Mouse (Mus musculus): ENCODE data around the gene Dscaml1. TPM values are rescaled to one million over a fixed set of nuclear protein-coding genes. Genes with fewer than 3 reads are reported as not detected.
"Not testable (repeated sequence)": the region's sequence is repeated elsewhere in the genome, so short reads cannot be mapped to it uniquely, and the experiment has no call there.

The Dscaml1 gene
- polyA plus RNA-seq, 1 experiment from 2014 or later: 0.05 TPM

DNA sequence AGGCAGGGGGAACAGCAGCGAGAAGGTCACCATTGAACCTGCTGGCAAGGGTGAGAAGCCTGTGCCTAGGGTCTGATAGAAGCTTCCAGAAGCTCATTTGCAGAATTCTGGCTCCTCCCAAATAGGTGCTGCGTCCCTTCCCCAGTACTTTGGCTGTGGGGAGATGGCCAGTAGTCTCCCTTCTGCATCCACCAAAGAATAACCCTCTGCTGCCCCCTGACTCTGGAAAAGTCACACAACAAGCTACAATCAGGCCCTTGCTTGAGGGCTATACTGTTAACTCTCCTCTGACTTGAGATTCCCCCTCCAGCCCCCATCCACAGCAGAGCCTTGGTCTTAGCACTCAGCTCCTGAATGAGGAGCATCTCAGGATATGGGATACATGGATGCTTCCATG, 314.2 kb downstream of the Dscaml1 start:
- Histone ChIP-seq H3K27ac (ENCODE audit: poor library complexity, severe bottlenecking) (no peak overlapping the region), H3K9ac (no peak overlapping the region), H3K9me3 (replicated peaks) (no peaks in the 10 kb centered on the region), H3K27me3 (replicated peaks) (peaks cover 47% of the 10 kb centered on the region), H3K4me2 (no peak overlapping the region), H3K36me3 (no peaks in the 10 kb centered on the region), H3K4me3 (no peak overlapping the region), H3K4me1 (replicated peaks) (no peaks in the 10 kb centered on the region)
- no peak for ATAC-seq (ENCODE audit: insufficient number of reproducible peaks, low FRiP score)
- 59% methylated on average over 2 of the region's 2 CpGs for WGBS

DNA sequence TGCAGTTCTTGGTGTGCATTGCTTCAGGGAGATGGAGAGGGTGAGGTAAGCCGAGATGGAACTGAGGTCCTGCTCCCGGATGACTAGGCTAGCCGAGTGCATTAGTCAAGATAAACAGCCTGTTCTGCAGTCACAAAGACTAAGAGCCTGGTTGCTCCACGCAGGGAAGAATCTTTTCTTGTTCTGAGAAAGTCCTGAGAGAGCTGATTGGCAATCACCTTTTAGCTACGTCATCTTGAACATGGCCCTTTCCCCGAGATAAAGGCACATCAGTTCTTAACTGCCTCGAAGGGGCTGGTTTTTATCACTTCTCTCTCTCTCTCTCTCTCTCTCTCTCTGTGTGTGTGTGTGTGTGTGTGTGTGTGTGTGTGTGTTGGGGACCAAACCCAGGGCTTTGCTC, 319.0 kb downstream of the Dscaml1 start:
- H3K27me3 ChIP-seq (replicated peaks): peaks cover 40% of the 10 kb centered on the region
- no peak overlapping the region for H3K9ac ChIP-seq
- H3K4me1 ChIP-seq (replicated peaks): no peaks in the 10 kb centered on the region
- no peaks in the 10 kb centered on the region for H3K9me3 ChIP-seq (replicated peaks)
- H3K36me3 ChIP-seq: no peaks in the 10 kb centered on the region
- ATAC-seq (ENCODE audit: insufficient number of reproducible peaks, low FRiP score): no peak
- no peak overlapping the region for H3K4me2 ChIP-seq
- no peak overlapping the region for H3K4me3 ChIP-seq
- 17% methylated on average over 7 of the region's 7 CpGs for WGBS
- H3K27ac ChIP-seq (ENCODE audit: poor library complexity, severe bottlenecking): no peak overlapping the region

DNA sequence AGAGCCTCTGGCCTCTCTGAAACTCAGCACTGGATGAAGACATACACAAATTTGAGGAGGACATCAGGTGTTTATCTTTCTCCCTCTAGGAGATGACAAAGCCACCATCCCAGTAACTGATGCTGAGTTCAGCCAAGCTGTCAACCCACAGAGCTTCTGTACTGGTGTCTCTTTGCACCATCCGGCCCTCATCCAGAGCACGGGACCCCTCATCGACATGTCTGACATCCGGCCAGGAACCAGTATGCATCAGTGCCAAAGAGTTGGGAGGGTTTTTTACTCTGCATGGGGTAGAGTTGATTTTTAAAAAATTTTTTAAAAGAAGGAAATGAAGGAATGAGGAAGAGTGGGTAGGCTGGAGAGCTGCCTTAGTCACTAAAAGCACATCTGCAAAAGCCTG, 323.5 kb downstream of the Dscaml1 start:
- no peak overlapping the region for H3K4me2 ChIP-seq
- WGBS: 83% methylated on average over 4 of the region's 4 CpGs
- ATAC-seq (ENCODE audit: insufficient number of reproducible peaks, low FRiP score): no peak
- no peak overlapping the region for H3K4me3 ChIP-seq
- no peak overlapping the region for H3K27ac ChIP-seq (ENCODE audit: poor library complexity, severe bottlenecking)
- H3K4me1 ChIP-seq (replicated peaks): no peaks in the 10 kb centered on the region
- peaks cover 7% of the 10 kb centered on the region for H3K27me3 ChIP-seq (replicated peaks)
- no peak overlapping the region for H3K9ac ChIP-seq
- H3K9me3 ChIP-seq (replicated peaks): no peaks in the 10 kb centered on the region
- no peaks in the 10 kb centered on the region for H3K36me3 ChIP-seq

DNA sequence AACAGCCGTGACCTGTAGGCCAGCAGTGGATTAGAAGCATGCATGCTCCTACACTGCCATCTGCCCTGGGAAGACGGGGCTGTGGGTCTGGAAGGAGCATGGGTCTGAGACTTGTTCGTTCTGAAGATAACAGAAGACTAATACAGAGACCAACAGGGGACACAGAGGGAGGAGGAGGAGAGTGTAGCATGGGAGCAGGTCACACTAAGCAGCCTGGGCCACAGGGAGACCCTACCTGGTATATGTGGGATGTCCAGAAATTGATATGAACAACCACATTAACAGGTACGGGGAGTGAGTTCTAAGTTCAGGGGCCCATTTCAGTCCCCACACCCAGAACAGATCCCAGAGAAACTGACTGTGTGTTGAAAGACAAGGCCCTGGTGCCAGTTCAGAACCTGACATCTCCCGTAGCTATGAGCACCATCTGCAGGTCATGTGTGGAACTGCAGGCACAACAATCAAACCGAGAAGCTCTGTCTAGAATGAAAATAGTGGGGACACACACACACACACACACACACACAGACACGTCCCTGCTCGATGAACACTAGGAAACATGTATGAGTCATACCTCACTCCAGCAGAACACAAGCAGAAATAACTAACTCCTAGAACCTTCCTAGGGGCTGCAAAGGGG, 328.1 kb downstream of the Dscaml1 start:
- 0 out of 2 replicates have a peak, but pooled peaks cover 9% of the 10 kb centered on the region for H3K27me3 ChIP-seq (replicated peaks)
- 35% methylated on average over 8 of the region's 8 CpGs for WGBS
- no peaks in the 10 kb centered on the region for H3K4me1 ChIP-seq (replicated peaks)
- no peak overlapping the region for H3K27ac ChIP-seq (ENCODE audit: poor library complexity, severe bottlenecking)
- H3K4me3 ChIP-seq: no peak overlapping the region
- no peak overlapping the region for H3K9ac ChIP-seq
- no peaks in the 10 kb centered on the region for H3K36me3 ChIP-seq
- no peaks in the 10 kb centered on the region for H3K9me3 ChIP-seq (replicated peaks)
- no peak overlapping the region for H3K4me2 ChIP-seq
- ATAC-seq (ENCODE audit: insufficient number of reproducible peaks, low FRiP score): no peak

DNA sequence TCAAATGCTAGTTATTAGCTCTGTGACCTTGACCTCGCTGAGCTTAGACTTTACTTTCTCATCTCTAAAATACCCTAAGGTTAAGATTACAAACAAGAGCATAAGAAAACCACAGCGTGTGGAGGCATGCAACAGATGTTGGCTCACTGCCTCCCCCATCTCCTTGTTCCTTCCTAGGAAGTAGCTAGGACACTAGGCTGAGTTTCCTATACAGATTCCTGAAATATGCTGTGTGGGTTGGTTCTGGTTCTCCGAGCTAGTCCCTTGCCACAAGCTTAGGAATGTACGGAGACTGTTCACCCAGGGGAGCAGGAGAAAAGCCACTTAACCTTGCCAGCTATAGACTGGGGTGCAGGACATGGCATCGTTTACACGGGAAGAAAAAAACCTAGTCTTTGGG, 339.8 kb downstream of the Dscaml1 start:
- WGBS: 86% methylated on average over 6 of the region's 6 CpGs

DNA sequence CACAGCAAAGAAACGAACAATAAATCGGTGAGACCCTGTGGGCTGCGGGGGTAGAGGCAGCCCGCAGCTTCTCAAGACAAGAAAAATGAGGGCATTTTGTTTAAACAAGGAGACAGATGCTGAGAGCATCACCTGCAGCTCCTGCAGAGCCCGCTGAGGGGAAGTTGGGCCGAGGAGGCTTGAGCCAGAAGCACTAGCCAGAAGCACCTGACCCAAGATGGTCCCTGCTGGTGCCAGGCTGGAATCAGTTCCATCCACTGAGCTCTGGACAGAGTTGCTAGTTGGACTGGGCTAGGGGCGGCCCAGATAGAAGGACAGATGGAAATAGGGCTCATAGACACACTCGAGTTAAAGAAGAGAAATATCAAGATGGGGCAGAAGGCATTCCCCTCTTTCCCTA, 340.7 kb downstream of the Dscaml1 start:
- H3K27ac ChIP-seq (ENCODE audit: poor library complexity, severe bottlenecking): no peak overlapping the region
- no peak for ATAC-seq (ENCODE audit: insufficient number of reproducible peaks, low FRiP score)
- no peak overlapping the region for H3K4me3 ChIP-seq
- H3K9ac ChIP-seq: no peak overlapping the region
- H3K27me3 ChIP-seq (replicated peaks): no peaks in the 10 kb centered on the region
- H3K9me3 ChIP-seq (replicated peaks): 0 out of 2 replicates have a peak, but pooled peaks cover 3% of the 10 kb centered on the region
- 87% methylated on average over 8 of the region's 8 CpGs for WGBS
- H3K36me3 ChIP-seq: peaks cover 30% of the 10 kb centered on the region
- no peak overlapping the region for H3K4me2 ChIP-seq
- no peaks in the 10 kb centered on the region for H3K4me1 ChIP-seq (replicated peaks)

More for the DNA sequence above, 339.8 kb downstream of the Dscaml1 start:
- no peaks in the 10 kb centered on the region for H3K4me1 ChIP-seq (replicated peaks)
- H3K4me2 ChIP-seq: no peak overlapping the region
- H3K27ac ChIP-seq (ENCODE audit: poor library complexity, severe bottlenecking): no peak overlapping the region
- no peak overlapping the region for H3K4me3 ChIP-seq
- ATAC-seq (ENCODE audit: insufficient number of reproducible peaks, low FRiP score): no peak
- H3K27me3 ChIP-seq (replicated peaks): no peaks in the 10 kb centered on the region
- H3K9me3 ChIP-seq (replicated peaks): 0 out of 2 replicates have a peak, but pooled peaks cover 3% of the 10 kb centered on the region
- H3K9ac ChIP-seq: no peak overlapping the region
- H3K36me3 ChIP-seq: peaks cover 21% of the 10 kb centered on the region

DNA sequence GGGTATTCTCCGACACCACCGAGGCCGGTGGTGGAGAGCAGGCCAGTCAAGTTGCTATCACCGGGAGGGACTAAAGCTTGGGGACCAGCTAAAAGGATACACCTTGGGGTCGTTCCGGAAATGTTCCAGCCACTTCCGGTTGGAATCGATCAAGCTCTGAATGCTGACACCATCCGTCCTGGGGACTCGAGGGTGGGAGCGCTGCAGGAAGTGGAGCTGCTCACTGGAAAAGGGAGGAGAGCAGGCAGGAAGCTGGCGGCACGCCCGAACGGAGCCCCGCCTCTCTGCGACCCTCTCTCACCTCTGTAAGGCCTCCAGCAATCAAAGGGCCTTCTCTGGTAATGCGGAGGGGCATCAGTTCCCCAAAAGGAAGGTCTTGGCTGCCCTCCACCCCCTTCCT, 342.0 kb downstream of the Dscaml1 start:
- no peak for ATAC-seq (ENCODE audit: insufficient number of reproducible peaks, low FRiP score)
- 78% methylated on average over 18 of the region's 18 CpGs for WGBS
- Histone ChIP-seq H3K9ac (no peak overlapping the region), H3K9me3 (replicated peaks) (no peaks in the 10 kb centered on the region), H3K36me3 (peaks cover 40% of the 10 kb centered on the region), H3K4me2 (no peak overlapping the region), H3K27me3 (replicated peaks) (no peaks in the 10 kb centered on the region), H3K4me1 (replicated peaks) (no peaks in the 10 kb centered on the region), H3K4me3 (no peak overlapping the region), H3K27ac (ENCODE audit: poor library complexity, severe bottlenecking) (no peak overlapping the region)

DNA sequence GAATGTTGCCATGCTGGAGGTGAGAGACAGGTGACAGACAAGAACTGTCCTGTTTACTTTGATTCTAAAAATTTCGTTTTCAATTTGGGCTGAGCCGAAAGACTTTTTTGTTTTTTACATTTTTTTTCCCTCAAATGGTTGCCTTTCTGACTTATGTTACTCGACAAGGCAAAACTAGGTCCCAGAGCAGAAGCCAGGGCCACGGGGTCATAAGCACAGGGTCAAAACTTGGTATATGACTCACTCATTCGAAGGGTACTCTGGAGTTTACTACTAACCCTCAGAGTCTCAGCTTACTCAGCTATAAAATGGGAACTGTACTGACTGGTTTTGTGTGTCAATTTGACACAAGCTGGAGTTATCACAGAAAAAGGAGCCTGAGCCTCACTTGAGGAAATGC, 343.2 kb downstream of the Dscaml1 start:
- no peak overlapping the region for H3K4me2 ChIP-seq
- WGBS: 83% methylated on average over 5 of the region's 5 CpGs
- no peaks in the 10 kb centered on the region for H3K4me1 ChIP-seq (replicated peaks)
- no peak overlapping the region for H3K27ac ChIP-seq (ENCODE audit: poor library complexity, severe bottlenecking)
- H3K9me3 ChIP-seq (replicated peaks): no peaks in the 10 kb centered on the region
- no peak overlapping the region for H3K4me3 ChIP-seq
- peaks cover 51% of the 10 kb centered on the region for H3K36me3 ChIP-seq
- no peak overlapping the region for H3K9ac ChIP-seq
- no peak for ATAC-seq (ENCODE audit: insufficient number of reproducible peaks, low FRiP score)
- H3K27me3 ChIP-seq (replicated peaks): no peaks in the 10 kb centered on the region

DNA sequence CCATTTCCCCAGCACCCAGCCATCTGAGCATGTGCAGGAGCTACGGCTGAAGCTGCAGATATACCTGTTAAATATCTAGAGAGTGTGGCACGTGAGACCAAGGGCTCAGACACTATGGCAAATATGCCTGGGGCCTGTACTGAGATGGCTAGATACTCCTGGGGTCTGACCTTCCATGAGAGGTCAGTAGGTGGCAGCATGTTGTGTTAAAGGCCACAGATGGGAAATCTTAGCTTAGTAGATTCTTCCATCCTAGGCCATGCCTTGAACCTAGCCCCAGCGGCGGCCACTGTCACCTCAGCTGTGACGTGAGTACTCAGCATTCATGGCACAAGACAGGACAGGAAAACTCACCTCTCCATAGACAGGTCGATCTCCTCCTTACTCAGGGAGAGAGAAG, 347.7 kb downstream of the Dscaml1 start:
- Histone ChIP-seq H3K9ac (no peak overlapping the region), H3K36me3 (peaks cover 69% of the 10 kb centered on the region)

DNA sequence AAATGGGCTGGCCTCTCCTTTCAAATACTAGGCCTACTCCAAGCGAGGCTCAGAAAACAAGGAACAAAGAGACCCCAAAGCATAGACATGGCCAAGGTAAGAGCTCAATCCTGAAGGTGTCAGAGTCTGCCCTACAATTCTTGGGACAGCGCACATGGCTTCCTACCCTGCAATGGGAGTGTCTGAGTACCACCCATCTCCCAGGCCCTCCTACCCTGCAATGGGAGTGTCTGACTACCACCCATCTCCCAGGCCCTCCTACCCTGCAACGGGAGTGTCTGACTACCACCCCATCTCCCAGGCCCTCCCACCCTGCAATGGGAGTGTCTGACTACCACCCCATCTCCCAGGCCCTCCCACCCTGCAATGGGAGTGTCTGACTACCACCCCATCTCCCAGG, 349.7 kb downstream of the Dscaml1 start:
- H3K9ac ChIP-seq; H3K27ac ChIP-seq (ENCODE audit: poor library complexity, severe bottlenecking); ATAC-seq (ENCODE audit: insufficient number of reproducible peaks, low FRiP score); H3K4me2 ChIP-seq; H3K9me3 ChIP-seq (replicated peaks); H3K4me1 ChIP-seq (replicated peaks); H3K27me3 ChIP-seq (replicated peaks); H3K4me3 ChIP-seq: not testable (repeated sequence)
- peaks cover 66% of the 10 kb centered on the region for H3K36me3 ChIP-seq
- WGBS: 74% methylated on average over 3 of the region's 3 CpGs

More for the DNA sequence above, 347.7 kb downstream of the Dscaml1 start:
- Histone ChIP-seq H3K4me2 (no peak overlapping the region), H3K4me1 (replicated peaks) (no peaks in the 10 kb centered on the region), H3K27me3 (replicated peaks) (no peaks in the 10 kb centered on the region), H3K27ac (ENCODE audit: poor library complexity, severe bottlenecking) (no peak overlapping the region), H3K9me3 (replicated peaks) (no peaks in the 10 kb centered on the region), H3K4me3 (no peak overlapping the region)
- no peak for ATAC-seq (ENCODE audit: insufficient number of reproducible peaks, low FRiP score)
- 79% methylated on average over 6 of the region's 6 CpGs for WGBS

DNA sequence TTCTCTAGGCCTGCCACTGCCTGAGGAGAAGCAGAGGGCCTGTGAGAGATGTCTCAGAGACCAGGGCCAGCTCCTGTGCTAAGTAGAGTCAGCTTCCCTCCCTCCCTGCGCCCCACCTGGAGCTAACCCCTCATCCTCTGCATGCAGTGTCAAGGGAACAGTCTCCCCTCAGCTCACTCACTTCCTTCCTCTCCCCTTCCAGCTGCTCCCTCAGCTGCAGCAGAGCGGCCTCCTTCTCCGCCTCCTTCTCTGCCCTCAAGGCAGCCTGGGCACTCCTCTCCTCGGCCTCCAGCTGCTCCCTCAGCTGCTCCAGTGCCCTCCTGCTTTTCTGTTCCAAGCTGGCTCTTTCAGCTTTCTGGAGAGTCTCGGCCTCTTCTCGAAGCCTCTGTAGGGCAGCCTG, 352.8 kb downstream of the Dscaml1 start:
- Histone ChIP-seq H3K27me3 (replicated peaks) (no peaks in the 10 kb centered on the region), H3K4me3 (no peak overlapping the region), H3K9ac (no peak overlapping the region), H3K9me3 (replicated peaks) (no peaks in the 10 kb centered on the region), H3K27ac (ENCODE audit: poor library complexity, severe bottlenecking) (no peak overlapping the region), H3K4me2 (no peak overlapping the region), H3K4me1 (replicated peaks) (no peaks in the 10 kb centered on the region), H3K36me3 (peaks cover 40% of the 10 kb centered on the region)
- WGBS: 85% methylated on average over 6 of the region's 6 CpGs
- no peak for ATAC-seq (ENCODE audit: insufficient number of reproducible peaks, low FRiP score)
